Mouse (Mus musculus): Measurements from ENCODE around the gene Psmd9. TPM values are rescaled to one million over a fixed set of nuclear protein-coding genes. Genes with fewer than 3 reads are reported as not detected.
A peak's percentile ranks its signal among the peaks of the same experiment; 100 is the strongest.
"Not testable (repeated sequence)": the region's sequence is repeated elsewhere in the genome, so short reads cannot be mapped to it uniquely, and the experiment has no call there.

Psmd9 gene
- polyA plus RNA-seq, 1 experiment from 2014 or later, result 103 TPM

GRCm38 (mm10) chr5:123201987-123202386 is 32.8 kb downstream of the Psmd9 start:
- Histone ChIP-seq H3K27me3 (replicated peaks; ENCODE audit: control insufficient read depth, insufficient read depth, low read length) (no peaks in the 10 kb centered on the region), H3K27ac (ENCODE audit: low read depth, low read length) (peak overlapping the region; percentile 90), H3K9me3 (ENCODE audit: control insufficient read depth, low read length) (no peaks in the 10 kb centered on the region), H3K4me2 (peak overlapping the region; percentile 35; the same call in 1 of the 2 replicates), H3K9ac (ENCODE audit: low read depth, low read length) (peak overlapping the region; percentile 15; the same call in 1 of the 2 replicates), H3K4me3 (ENCODE audit: low read depth, low read length) (no peak overlapping the region), H3K4me1 (replicated peaks; ENCODE audit: control insufficient read depth, insufficient read depth, low read length) (peaks cover 9% of the 10 kb centered on the region), H3K36me3 (ENCODE audit: control insufficient read depth, insufficient read depth, low read length) (no peaks in the 10 kb centered on the region)
- 69% methylated on average over 5 of the region's 5 CpGs for WGBS
- DNase-seq (ENCODE audit: low spot score), result no peak
- 0 out of 2 replicates have a peak, but pooled peaks have one; percentile 48 for ATAC-seq (replicated peaks; ENCODE audit: low FRiP score)

- not testable (repeated sequence) for H3K9me3 ChIP-seq (ENCODE audit: control insufficient read depth, low read length); ATAC-seq (replicated peaks; ENCODE audit: low FRiP score)
These were observed 33.6 kb downstream of the Psmd9 start for GRCm38 (mm10) chr5:123202771-123203170.

GRCm38 (mm10) chr5:123203591-123203990 is 34.4 kb downstream of the Psmd9 start:
- not testable (repeated sequence) for H3K27me3 ChIP-seq (replicated peaks; ENCODE audit: control insufficient read depth, insufficient read depth, low read length)
- 79% methylated on average over 7 of the region's 7 CpGs for WGBS

More at GRCm38 (mm10) chr5:123202771-123203170, 33.6 kb downstream of the Psmd9 start:
- not testable (repeated sequence) for H3K9ac ChIP-seq (ENCODE audit: low read depth, low read length); H3K4me1 ChIP-seq (replicated peaks; ENCODE audit: control insufficient read depth, insufficient read depth, low read length); H3K4me2 ChIP-seq; DNase-seq (ENCODE audit: low spot score); H3K27ac ChIP-seq (ENCODE audit: low read depth, low read length); H3K27me3 ChIP-seq (replicated peaks; ENCODE audit: control insufficient read depth, insufficient read depth, low read length); H3K36me3 ChIP-seq (ENCODE audit: control insufficient read depth, insufficient read depth, low read length); H3K4me3 ChIP-seq (ENCODE audit: low read depth, low read length)
- 34% methylated on average over 4 of the region's 4 CpGs for WGBS

GRCm38 (mm10) chr5:123222346-123223050 is 53.3 kb downstream of the Psmd9 start:
- peak; percentile 89 for ATAC-seq (replicated peaks; ENCODE audit: low FRiP score)
- H3K27me3 ChIP-seq (replicated peaks; ENCODE audit: control insufficient read depth, insufficient read depth, low read length); H3K9ac ChIP-seq (ENCODE audit: low read depth, low read length); H3K4me3 ChIP-seq (ENCODE audit: low read depth, low read length); DNase-seq (ENCODE audit: low spot score); H3K36me3 ChIP-seq (ENCODE audit: control insufficient read depth, insufficient read depth, low read length); H3K9me3 ChIP-seq (ENCODE audit: control insufficient read depth, low read length); H3K4me1 ChIP-seq (replicated peaks; ENCODE audit: control insufficient read depth, insufficient read depth, low read length): not testable (repeated sequence)
- WGBS, result 59% methylated on average over 3 of the region's 5 CpGs
- H3K4me2 ChIP-seq, result peak overlapping the region; percentile 34; the same call in 1 of the 2 replicates
- H3K27ac ChIP-seq (ENCODE audit: low read depth, low read length), result peak overlapping the region; percentile 87

More at GRCm38 (mm10) chr5:123203591-123203990, 34.4 kb downstream of the Psmd9 start:
- H3K9ac ChIP-seq (ENCODE audit: low read depth, low read length); H3K4me1 ChIP-seq (replicated peaks; ENCODE audit: control insufficient read depth, insufficient read depth, low read length); H3K4me3 ChIP-seq (ENCODE audit: low read depth, low read length); H3K27ac ChIP-seq (ENCODE audit: low read depth, low read length); H3K4me2 ChIP-seq; ATAC-seq (replicated peaks; ENCODE audit: low FRiP score); H3K36me3 ChIP-seq (ENCODE audit: control insufficient read depth, insufficient read depth, low read length); H3K9me3 ChIP-seq (ENCODE audit: control insufficient read depth, low read length): not testable (repeated sequence)
- peak; percentile 22 for DNase-seq (ENCODE audit: low spot score)

- ATAC-seq (replicated peaks; ENCODE audit: low FRiP score) (peak; percentile 73), DNase-seq (ENCODE audit: low spot score) (no peak)
- Histone ChIP-seq H3K27me3 (replicated peaks; ENCODE audit: control insufficient read depth, insufficient read depth, low read length) (no peaks in the 10 kb centered on the region), H3K9ac (ENCODE audit: low read depth, low read length) (0 out of 2 replicates have a peak overlapping the region, but pooled peaks have one; percentile 27), H3K9me3 (ENCODE audit: control insufficient read depth, low read length) (no peaks in the 10 kb centered on the region), H3K4me2 (peak overlapping the region; percentile 36), H3K4me3 (ENCODE audit: low read depth, low read length) (no peak overlapping the region), H3K4me1 (replicated peaks; ENCODE audit: control insufficient read depth, insufficient read depth, low read length) (peaks cover 7% of the 10 kb centered on the region; the same call in 1 of the 2 replicates), H3K36me3 (ENCODE audit: control insufficient read depth, insufficient read depth, low read length) (no peaks in the 10 kb centered on the region), H3K27ac (ENCODE audit: low read depth, low read length) (peak overlapping the region; percentile 87)
- 48% methylated on average over 4 of the region's 4 CpGs for WGBS
These were observed 53.8 kb downstream of the Psmd9 start for GRCm38 (mm10) chr5:123223051-123223410.

- H3K4me1 ChIP-seq (replicated peaks; ENCODE audit: control insufficient read depth, insufficient read depth, low read length); H3K27me3 ChIP-seq (replicated peaks; ENCODE audit: control insufficient read depth, insufficient read depth, low read length); H3K4me3 ChIP-seq (ENCODE audit: low read depth, low read length); H3K4me2 ChIP-seq; ATAC-seq (replicated peaks; ENCODE audit: low FRiP score); H3K9ac ChIP-seq (ENCODE audit: low read depth, low read length); H3K27ac ChIP-seq (ENCODE audit: low read depth, low read length); H3K36me3 ChIP-seq (ENCODE audit: control insufficient read depth, insufficient read depth, low read length); H3K9me3 ChIP-seq (ENCODE audit: control insufficient read depth, low read length): not testable (repeated sequence)
- peak; percentile 16 for DNase-seq (ENCODE audit: low spot score)
- WGBS, result 66% methylated on average over 5 of the region's 6 CpGs
These were observed 54.6 kb downstream of the Psmd9 start for GRCm38 (mm10) chr5:123223861-123224260.

- Histone ChIP-seq H3K27ac (ENCODE audit: low read depth, low read length) (no peak overlapping the region), H3K27me3 (replicated peaks; ENCODE audit: control insufficient read depth, insufficient read depth, low read length) (no peaks in the 10 kb centered on the region), H3K4me1 (replicated peaks; ENCODE audit: control insufficient read depth, insufficient read depth, low read length) (peaks cover 13% of the 10 kb centered on the region), H3K9ac (ENCODE audit: low read depth, low read length) (no peak overlapping the region), H3K4me2 (no peak overlapping the region), H3K36me3 (ENCODE audit: control insufficient read depth, insufficient read depth, low read length) (no peaks in the 10 kb centered on the region), H3K4me3 (ENCODE audit: low read depth, low read length) (no peak overlapping the region), H3K9me3 (ENCODE audit: control insufficient read depth, low read length) (no peaks in the 10 kb centered on the region)
- ATAC-seq (replicated peaks; ENCODE audit: low FRiP score), result no peak
- WGBS, result 91% methylated on average over 7 of the region's 7 CpGs
- no peak for DNase-seq (ENCODE audit: low spot score)
These were observed 57.6 kb downstream of the Psmd9 start for GRCm38 (mm10) chr5:123226851-123227250.

GRCm38 (mm10) chr5:123227762-123228523 is 58.7 kb downstream of the Psmd9 start:
- Histone ChIP-seq H3K4me2 (peak overlapping the region; percentile 87), H3K36me3 (ENCODE audit: control insufficient read depth, insufficient read depth, low read length) (no peaks in the 10 kb centered on the region), H3K27me3 (replicated peaks; ENCODE audit: control insufficient read depth, insufficient read depth, low read length) (no peaks in the 10 kb centered on the region), H3K4me3 (ENCODE audit: low read depth, low read length) (peak overlapping the region; percentile 87), H3K9ac (ENCODE audit: low read depth, low read length) (peak overlapping the region; percentile 88), H3K9me3 (ENCODE audit: control insufficient read depth, low read length) (no peaks in the 10 kb centered on the region), H3K4me1 (replicated peaks; ENCODE audit: control insufficient read depth, insufficient read depth, low read length) (peaks cover 10% of the 10 kb centered on the region), H3K27ac (ENCODE audit: low read depth, low read length) (peak overlapping the region; percentile 56; the same call in 1 of the 2 replicates)
- 3% methylated on average over 42 of the region's 42 CpGs for WGBS
- DNase-seq (ENCODE audit: low spot score), result peak; percentile 95
- peak; percentile 78 for ATAC-seq (replicated peaks; ENCODE audit: low FRiP score)
